Mouse (Mus musculus) heart, postnatal 14 days (tissue): Measurements from ENCODE around the gene Itpkc. TPM values are rescaled to one million over a fixed set of nuclear protein-coding genes. Genes with fewer than 3 reads are reported as not detected.
A peak's percentile ranks its signal among the peaks of the same experiment; 100 is the strongest.

Experiments used
- DNase-seq, 2 experiments: peaks; one replicate each; pipeline ENCODE4 v3.0.0; 2021 to 2022
- intact Hi-C: fragments of 180-260 bp; cut with DNase I; formaldehyde crosslinking; loops from one replicate; pipeline ENCODE4 v1.15.1; 2025
- long read RNA-seq, 2 experiments: library from polyadenylated mRNA; stranded (forward); transcript quantifications; one replicate each; pipeline ENCODE4 v2.0.0; 2021
- total RNA-seq, 2 experiments: library from RNA; stranded (reverse); gene quantifications; 2 replicates each; pipeline ENCODE4 v1.2.3; 2021

Itpkc gene
- 1 to 10 TPM; 4.5 to 5.5 TPM for total RNA-seq
- long read RNA-seq, experiment 1, transcript Itpkc-201 (7 exons, 3,247 nt), result major isoform, 7 of 19 reads
- long read RNA-seq, experiment 1, partial matches to known transcripts, result 0 of 19 reads
- long read RNA-seq, experiment 1, other reads (novel, unspliced or antisense), result 12 of 19 reads
- long read RNA-seq, experiment 2, partial matches to known transcripts, result 0 of 3 reads
- long read RNA-seq, experiment 2, other reads (novel, unspliced or antisense), result 0 of 3 reads

- intact Hi-C loops, result no loop called here
- peak; percentile 88 to 91 for DNase-seq
Measured at GRCm38 (mm10) chr7:27228281-27228821, at the start of gene Itpkc. Gene Itpkc, minus strand, starts transcription at chr7:27228661.

- intact Hi-C loops, result loop anchor here (2.0 to 5.0 kb wide), 3 partner anchors 35 to 500 kb away; no protein-coding TSS in a partner anchor
Measured at GRCm38 (mm10) chr7:27277191-27277590, 48.7 kb upstream of the Itpkc start.

GRCm38 (mm10) chr7:27276021-27276420 lies 47.6 kb upstream of the Itpkc start:
- intact Hi-C loops, result loop anchor here (2.0 to 5.0 kb wide), 3 partner anchors 34 to 499 kb away; no protein-coding TSS in a partner anchor
- no peak for DNase-seq

More at GRCm38 (mm10) chr7:27277191-27277590, 48.7 kb upstream of the Itpkc start:
- DNase-seq, result no peak

GRCm38 (mm10) chr7:27274916-27275315 lies 46.5 kb upstream of the Itpkc start:
- no peak for DNase-seq
- intact Hi-C loops, result loop anchor here (5.0 kb wide), 2 partner anchors 33 to 498 kb away; no protein-coding TSS in a partner anchor

DNA sequence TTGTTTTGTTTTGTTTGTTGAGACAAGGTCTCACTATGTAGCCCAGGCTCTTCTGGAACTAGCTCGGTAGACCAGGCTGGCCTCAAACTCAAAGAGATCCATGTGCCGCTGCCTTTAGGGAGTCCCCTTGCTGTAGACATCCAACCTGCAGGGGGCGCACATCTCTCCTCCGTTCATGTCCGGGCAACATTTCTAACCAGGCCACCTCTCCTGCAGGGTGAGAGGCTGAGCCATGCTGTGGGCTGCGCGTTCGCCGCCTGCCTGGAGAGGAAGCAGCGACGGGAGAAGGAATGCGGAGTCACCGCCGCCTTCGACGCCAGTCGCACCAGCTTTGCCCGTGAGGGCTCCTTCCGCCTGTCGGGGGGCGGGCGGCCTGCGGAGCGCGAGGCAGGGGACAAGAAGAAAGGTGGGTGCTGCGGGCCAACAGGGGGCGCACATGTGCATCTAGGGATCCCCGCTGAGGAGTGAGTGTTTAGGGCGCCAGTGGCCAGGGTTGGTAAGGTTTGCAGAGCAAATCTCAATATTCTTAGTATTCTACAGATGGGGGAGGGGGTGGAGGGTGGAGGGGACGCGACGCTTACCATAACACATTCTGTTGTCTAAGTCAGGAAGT lies 45.4 kb upstream of the Itpkc start:
- intact Hi-C loops, result no loop called here
- peak in 1 of 2 experiments; percentile 43 for DNase-seq

DNA sequence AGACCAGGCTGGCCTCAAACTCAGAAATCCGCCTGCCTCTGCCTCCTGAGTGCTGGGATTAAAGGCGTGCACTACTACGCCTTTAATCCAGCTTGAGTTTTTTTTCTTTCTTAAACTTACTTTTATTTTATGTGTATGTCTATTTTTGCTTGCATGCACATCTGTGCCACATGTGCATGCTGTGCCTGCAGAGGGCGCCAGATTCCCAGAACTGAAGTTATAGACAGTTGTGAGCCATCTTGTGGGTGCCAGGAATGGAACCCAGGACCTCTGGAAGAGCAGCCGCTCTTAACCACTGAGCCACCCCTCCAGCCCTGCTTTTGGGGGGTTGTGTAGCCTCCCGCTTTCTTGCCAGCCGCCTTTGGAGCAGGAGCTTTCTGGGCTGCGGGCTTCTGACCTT lies 43.0 kb upstream of the Itpkc start:
- intact Hi-C loops, result no loop called here
- DNase-seq, result no peak

- intact Hi-C loops, result no loop called here
- no peak for DNase-seq
Measured at GRCm38 (mm10) chr7:27266515-27267128, 38.2 kb upstream of the Itpkc start.

GRCm38 (mm10) chr7:27264761-27265160 lies 36.3 kb upstream of the Itpkc start:
- intact Hi-C loops, result no loop called here
- no peak for DNase-seq

DNA sequence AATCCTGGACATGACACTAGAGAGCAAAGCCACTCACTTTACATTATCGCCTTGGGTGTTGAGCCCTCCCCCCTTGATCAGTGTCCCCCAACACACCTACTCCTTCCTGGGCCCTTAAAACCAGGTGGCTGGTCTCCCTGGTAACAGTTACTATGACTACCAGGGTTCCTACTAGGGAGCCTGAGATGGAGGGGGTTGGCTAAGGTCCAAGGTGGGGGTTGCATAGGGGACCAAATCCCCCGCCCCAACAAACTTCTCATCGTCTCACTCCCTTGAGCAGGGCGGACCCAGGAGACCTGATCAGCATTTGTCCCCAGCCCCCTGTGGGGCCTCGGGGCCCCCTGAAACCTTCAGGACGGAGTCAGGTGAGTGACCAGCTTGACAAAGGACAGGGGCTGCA lies 33.4 kb upstream of the Itpkc start:
- intact Hi-C loops, result no loop called here
- DNase-seq, result no peak

DNA sequence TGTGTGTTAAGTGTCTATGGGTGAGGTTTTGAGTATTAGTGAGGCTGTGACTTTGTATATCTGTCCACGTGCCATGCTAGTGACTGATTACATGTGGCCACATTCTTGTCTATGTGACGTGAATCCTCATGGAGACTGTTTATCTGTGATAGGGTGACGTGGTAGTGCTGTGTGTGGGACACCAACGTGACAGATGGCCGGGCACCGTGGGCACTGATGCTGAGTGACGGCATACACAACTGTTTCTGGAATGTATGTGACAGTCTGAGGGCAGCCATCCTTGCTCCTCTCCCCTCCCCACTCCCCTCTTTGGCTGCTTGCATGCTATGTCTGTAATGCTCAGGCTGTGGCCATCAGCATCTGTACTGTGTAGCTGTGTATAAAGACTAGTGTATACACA lies 32.4 kb upstream of the Itpkc start:
- no peak for DNase-seq
- intact Hi-C loops, result no loop called here

GRCm38 (mm10) chr7:27259771-27260170 lies 31.3 kb upstream of the Itpkc start:
- no peak for DNase-seq
- intact Hi-C loops, result loop anchor here (2.0 kb wide), 1 partner anchor 25 kb away; no protein-coding TSS in a partner anchor

- peak in 1 of 2 experiments; percentile 29 for DNase-seq
- intact Hi-C loops, result loop anchor here (2.0 kb wide), 1 partner anchor 24 kb away; no protein-coding TSS in a partner anchor
Measured at GRCm38 (mm10) chr7:27259271-27259721, 30.8 kb upstream of the Itpkc start.

DNA sequence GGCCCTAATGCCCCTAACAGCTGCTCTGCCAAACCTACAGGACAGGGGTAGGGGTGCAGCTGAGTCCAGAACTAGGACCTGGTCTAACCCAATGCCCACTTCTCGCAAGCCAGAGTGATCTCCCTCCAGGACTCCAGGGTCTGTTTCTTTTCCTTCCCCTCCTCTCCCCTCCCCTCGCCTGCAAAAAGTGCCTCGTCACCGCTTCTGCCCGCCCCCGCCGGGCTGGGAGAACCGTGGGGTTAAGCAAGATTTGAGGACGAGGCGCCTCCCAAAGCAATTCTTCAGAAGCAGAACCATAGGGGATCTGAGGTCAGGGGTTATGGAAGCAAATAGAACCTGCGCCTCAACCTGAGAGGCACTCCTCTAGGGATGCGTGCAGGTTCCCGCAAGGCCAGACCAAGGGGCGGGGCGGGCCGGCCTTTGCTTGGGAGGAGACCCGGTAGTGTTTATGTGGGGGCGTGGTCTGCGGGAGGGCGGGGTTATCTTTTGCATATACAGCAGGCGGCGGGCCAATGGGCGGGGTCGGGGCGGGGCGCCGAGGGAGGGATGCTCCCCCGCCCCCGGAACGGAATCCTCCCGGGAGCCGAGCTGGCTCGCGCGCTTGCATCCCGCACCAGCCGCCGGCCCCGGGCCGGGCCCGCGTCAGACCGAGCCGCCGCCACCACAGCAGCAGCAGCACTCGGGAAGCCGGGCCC lies 29.9 kb upstream of the Itpkc start, which contains the start of gene Numbl:
TSS of gene Numbl (plus strand) at position 229 of the 695 bp plus-strand sequence.
- intact Hi-C loops, result loop anchor here (2.0 kb wide), 1 partner anchor 24 kb away; no protein-coding TSS in a partner anchor
- DNase-seq, result peak; percentile 92

- DNase-seq, result no peak
- intact Hi-C loops, result loop anchor here (2.0 kb wide), 1 partner anchor 23 kb away; no protein-coding TSS in a partner anchor
Measured at GRCm38 (mm10) chr7:27257852-27258204, 29.4 kb upstream of the Itpkc start.

DNA sequence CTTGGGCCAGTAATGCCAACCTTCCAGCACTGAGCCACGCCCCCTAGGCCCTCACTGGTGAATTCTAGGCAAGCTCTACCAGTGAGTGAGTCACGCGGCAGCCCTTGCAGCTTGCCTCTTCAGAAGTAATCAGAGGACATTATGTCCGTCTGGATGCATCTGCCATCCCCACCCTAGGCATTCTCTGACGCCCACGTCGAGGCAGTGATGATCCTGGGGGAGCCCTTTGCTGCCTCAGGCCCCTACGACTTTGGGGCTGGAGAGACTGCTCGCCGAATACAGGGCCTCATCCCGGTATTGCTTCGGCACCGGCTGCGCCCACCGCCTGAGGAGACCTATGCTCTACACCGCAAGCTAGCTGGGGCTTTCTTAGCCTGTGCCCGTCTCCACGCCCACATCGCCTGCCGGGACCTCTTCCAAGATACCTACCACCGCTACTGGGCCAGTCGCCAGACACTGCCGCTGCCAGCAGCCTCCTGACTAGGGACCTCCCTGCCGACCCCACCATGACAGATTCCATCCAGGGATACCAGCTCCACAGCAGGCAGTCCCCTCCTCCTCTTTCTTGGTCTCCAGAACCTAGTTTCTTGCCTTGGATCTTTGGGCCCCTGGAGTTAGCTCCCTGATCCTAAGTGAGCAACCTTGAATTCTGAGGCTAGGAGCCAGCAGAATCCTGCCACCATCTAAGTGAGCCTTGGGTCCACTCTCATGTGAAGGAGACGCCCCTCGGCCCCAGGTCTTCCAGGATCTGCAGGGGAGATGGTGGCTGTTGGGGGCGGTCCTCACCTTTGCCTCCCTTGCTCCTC lies 28.8 kb upstream of the Itpkc start:
- DNase-seq, result peak; percentile 48 to 61
- intact Hi-C loops, result no loop called here

GRCm38 (mm10) chr7:27255721-27256120 lies 27.3 kb upstream of the Itpkc start:
- DNase-seq, result peak in 1 of 2 experiments; percentile 29

DNA sequence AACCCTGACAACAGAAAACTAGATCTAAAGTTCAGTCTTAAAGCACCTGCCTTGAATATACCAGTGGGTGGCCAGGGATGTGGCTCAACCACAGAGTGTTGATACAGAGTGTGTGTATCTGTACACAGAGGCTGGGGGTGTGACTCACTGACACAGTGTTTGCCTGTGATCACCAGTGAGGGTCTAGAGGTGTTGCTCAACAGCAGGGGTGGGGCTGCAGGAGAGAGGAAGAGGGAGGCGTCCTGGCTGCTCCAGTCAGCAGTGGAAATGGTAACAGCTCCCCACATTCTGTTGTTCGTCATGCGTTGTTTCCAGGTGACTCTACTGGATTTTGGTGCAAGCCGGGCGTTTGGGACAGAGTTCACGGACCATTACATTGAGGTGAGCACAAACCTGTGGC lies 23.5 kb upstream of the Itpkc start:
- no peak for DNase-seq
- intact Hi-C loops, result no loop called here

More at GRCm38 (mm10) chr7:27255721-27256120, 27.3 kb upstream of the Itpkc start:
- intact Hi-C loops, result no loop called here

DNA sequence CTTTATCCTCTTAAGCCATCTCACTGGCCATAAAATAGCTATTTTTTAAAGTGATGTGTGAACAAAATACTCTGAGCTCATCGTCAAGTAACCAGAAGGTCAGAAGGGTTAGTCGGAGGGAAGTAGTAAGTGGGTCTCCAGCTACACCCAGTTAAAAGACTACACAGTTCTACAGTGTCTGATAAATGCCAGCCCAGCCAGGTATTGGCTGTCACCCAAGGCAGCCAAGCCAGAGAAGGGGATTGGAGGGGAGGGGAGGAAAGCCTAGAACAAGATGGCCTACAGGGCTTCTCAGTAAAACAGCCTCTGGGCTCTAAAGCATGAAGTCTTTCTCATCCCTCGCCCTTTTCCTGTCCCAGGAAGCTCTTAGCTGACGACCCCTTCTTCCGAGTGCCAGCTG lies 21.5 kb upstream of the Itpkc start:
- DNase-seq, result no peak
- intact Hi-C loops, result no loop called here

DNA sequence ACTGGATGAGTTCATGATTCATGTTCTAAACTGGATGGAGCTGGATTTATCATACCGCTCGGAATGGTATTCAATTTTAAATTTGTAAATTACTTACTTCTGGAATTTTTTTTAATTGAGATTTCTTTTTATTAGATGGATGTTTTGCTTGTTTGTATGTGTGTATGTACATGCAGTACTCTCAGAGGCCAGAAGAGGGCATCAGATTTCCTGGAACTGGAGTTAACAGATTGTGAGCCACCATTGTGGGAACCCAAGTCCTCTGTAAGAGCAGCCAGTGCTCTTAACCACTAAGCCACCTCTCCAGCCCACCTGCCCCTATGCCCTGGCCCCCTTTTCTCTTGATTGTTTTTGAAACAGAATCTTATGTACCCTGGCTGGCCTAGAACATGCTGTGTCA lies 20.7 kb upstream of the Itpkc start:
- intact Hi-C loops, result no loop called here
- peak in 1 of 2 experiments; percentile 33 for DNase-seq
